Mouse (Mus musculus) thymus, adult 2 months (tissue): ENCODE results near the gene Hcar1.

ENCODE experiments used
- CTCF ChIP-seq: fragments of 200-500 bp; IDR thresholded peaks from 2 replicates; pipeline ENCODE4 v1.5.1; 2012; ENCODE audit warnings: mild to moderate bottlenecking, control low read depth, low read length, moderate library complexity, borderline replicate concordance; ENCODE audit not compliant: control insufficient read depth, poor library complexity, insufficient read depth; ENCODE audit errors: extremely low read depth
- POLR2A ChIP-seq: fragments of 200-500 bp; IDR thresholded peaks from 2 replicates; pipeline ENCODE4 v1.6.1; 2012; ENCODE audit warnings: mild to moderate bottlenecking, low read length, control low read depth, moderate library complexity; ENCODE audit not compliant: control insufficient read depth, poor library complexity, insufficient read depth; ENCODE audit errors: extremely low read depth

DNA sequence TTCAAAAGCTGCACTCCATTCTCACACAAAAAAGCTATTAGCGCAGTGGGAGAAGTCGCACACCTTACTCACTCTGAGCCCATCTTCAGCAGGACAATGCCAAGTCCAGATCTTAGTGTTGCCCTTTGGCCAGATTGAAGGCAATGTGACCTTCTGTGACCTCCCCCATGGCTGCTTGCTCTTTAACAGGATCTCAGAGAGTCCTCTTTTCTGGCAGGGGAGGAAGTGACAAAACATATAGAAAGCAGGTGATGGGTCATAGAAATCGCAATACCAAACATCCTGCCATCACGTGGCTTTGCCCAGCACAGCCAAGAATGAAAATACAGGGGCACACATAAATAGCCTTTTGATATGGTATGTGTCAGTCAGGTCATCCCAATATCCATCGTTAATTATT, 11.2 kb upstream of the Hcar1 start:
- TF ChIP-seq POLR2A (no peak), CTCF (no peak)
